Mouse (Mus musculus): ENCODE measurements at regions not wholly inside any gene's neighbourhood (a gene's known extent, or its start where the extent isn't known, plus 50 kb on each side); places are given as distances from the start of the nearest gene placed in this dataset.

GRCm38 (mm10) chr12:52622398-52622797, 76.8 kb upstream of the Akap6 start:
- WGBS = 93% methylated on average over 6 of the region's 6 CpGs
- DNase-seq (ENCODE audit: low spot score) = no peak
- Histone ChIP-seq H3K36me3 (no peaks in the 10 kb centered on the region), H3K4me1 (peaks cover 7% of the 10 kb centered on the region), H3K4me3 (no peak overlapping the region), H3K27ac (replicated peaks) (no peak overlapping the region), H3K27me3 (ENCODE audit: low read depth, poor library complexity, severe bottlenecking) (no peaks in the 10 kb centered on the region), H3K9me3 (replicated peaks) (no peaks in the 10 kb centered on the region)

DNA sequence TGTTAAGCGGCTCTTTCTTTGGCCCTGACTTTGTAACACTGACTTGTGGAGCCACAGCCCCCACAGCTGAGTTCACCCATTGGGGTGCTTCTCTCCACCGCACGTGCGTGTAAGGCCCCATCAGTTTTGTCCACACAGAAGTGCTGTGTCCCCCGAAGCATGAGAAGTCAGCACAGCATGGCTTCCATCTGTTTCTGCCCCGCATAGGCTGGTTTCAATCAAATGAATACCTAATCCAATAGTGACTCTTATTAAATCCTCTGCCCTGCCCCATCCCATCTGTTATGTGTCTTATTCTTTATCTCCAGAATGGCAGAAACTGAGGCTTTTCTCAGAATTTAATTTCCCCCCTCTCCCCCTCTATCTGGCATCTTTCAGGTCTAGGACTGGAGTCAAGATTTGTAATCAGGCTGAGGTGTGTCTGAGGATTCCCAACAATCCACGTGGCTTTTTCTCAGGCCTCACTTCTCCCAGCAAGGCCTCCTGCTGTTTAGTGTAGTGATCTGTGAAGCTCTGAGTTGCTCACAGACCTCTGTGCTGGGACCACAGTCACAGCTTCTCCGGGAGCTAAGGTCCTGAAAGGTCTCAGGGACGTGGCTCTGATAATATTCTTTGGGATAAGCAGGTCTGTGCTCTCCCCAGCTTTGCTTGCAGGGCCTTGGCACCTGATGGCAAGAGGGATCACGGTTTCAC, 75.6 kb upstream of the Akap6 start:
- Histone ChIP-seq H3K9me3 (replicated peaks) (no peaks in the 10 kb centered on the region), H3K4me3 (no peak overlapping the region), H3K27me3 (ENCODE audit: low read depth, poor library complexity, severe bottlenecking) (no peaks in the 10 kb centered on the region), H3K36me3 (no peaks in the 10 kb centered on the region), H3K4me1 (peaks cover 7% of the 10 kb centered on the region), H3K27ac (replicated peaks) (no peak overlapping the region)
- WGBS = 55% methylated on average over 10 of the region's 10 CpGs
- DNase-seq (ENCODE audit: low spot score) = no peak

GRCm38 (mm10) chr12:52624871-52625270, 74.3 kb upstream of the Akap6 start:
- WGBS = 79% methylated on average over 1 of the region's 1 CpGs
- Histone ChIP-seq H3K4me3 (no peak overlapping the region), H3K4me1 (peaks cover 9% of the 10 kb centered on the region), H3K27me3 (ENCODE audit: low read depth, poor library complexity, severe bottlenecking) (no peaks in the 10 kb centered on the region), H3K27ac (replicated peaks) (no peak overlapping the region), H3K36me3 (no peaks in the 10 kb centered on the region), H3K9me3 (replicated peaks) (no peaks in the 10 kb centered on the region)
- DNase-seq (ENCODE audit: low spot score) = no peak

GRCm38 (mm10) chr12:52628771-52629170, 70.4 kb upstream of the Akap6 start:
- no peak for DNase-seq (ENCODE audit: low spot score)
- no peaks in the 10 kb centered on the region for H3K9me3 ChIP-seq (replicated peaks)
- H3K4me1 ChIP-seq = peaks cover 3% of the 10 kb centered on the region
- no peaks in the 10 kb centered on the region for H3K27me3 ChIP-seq (ENCODE audit: low read depth, poor library complexity, severe bottlenecking)
- H3K4me3 ChIP-seq = no peak overlapping the region
- H3K36me3 ChIP-seq = no peaks in the 10 kb centered on the region
- WGBS = 56% methylated on average over 5 of the region's 5 CpGs
- H3K27ac ChIP-seq (replicated peaks) = no peak overlapping the region

DNA sequence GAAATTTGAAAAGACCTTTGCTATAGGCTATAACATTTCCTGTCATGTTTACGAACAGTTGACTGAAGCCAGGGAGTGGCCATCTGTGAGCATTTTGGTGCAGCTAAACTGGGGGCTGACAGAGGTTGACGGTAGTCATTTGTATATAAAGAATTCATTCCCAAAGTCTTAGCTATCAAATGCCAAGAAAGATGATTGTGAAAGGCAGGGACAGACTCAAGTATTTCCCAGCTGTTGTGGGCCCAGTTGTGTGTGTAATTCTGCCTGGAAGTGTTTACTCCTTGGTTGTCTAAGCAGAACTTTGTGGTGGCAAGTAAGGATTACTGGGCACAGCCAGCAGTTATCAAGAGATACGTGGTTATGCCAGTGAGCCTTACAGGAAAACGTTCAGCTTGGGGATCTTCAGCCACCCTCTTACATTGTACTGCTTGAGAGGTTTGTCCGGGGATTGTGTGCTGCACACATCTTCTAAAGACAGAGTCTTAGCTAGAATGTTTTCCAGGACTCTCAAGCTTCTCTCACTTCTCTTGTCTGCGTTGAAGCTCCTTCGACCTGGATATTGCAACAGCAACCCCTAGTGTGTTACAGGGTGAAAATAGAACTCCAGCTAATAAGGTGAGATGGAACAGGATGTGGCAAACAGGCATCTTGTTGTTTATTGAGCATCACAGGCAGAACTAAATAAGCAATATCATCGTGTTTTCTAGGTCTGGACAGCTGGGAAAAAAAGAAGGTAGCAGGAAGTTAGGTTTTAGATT, 63.9 kb upstream of the Akap6 start:
- 76% methylated on average over 8 of the region's 8 CpGs for WGBS
- no peak for DNase-seq (ENCODE audit: low spot score)
- H3K4me1 ChIP-seq = peaks cover 6% of the 10 kb centered on the region; the same call in 1 of the 2 replicates
- no peaks in the 10 kb centered on the region for H3K9me3 ChIP-seq (replicated peaks)
- H3K27me3 ChIP-seq (ENCODE audit: low read depth, poor library complexity, severe bottlenecking) = no peaks in the 10 kb centered on the region
- no peaks in the 10 kb centered on the region for H3K36me3 ChIP-seq
- no peak overlapping the region for H3K4me3 ChIP-seq
- H3K27ac ChIP-seq (replicated peaks) = no peak overlapping the region

- Histone ChIP-seq H3K36me3 (no peaks in the 10 kb centered on the region), H3K27me3 (ENCODE audit: low read depth, poor library complexity, severe bottlenecking) (no peaks in the 10 kb centered on the region), H3K4me3 (no peak overlapping the region), H3K4me1 (peaks cover 14% of the 10 kb centered on the region), H3K9me3 (replicated peaks) (no peaks in the 10 kb centered on the region), H3K27ac (replicated peaks) (no peak overlapping the region)
- DNase-seq (ENCODE audit: low spot score) = no peak
- 75% methylated on average over 6 of the region's 6 CpGs for WGBS
Observed at GRCm38 (mm10) chr12:52636186-52636881, 62.8 kb upstream of the Akap6 start.

- DNase-seq (ENCODE audit: low spot score) = no peak
- no peak overlapping the region for H3K4me3 ChIP-seq
- no peak overlapping the region for H3K27ac ChIP-seq (replicated peaks)
- no peaks in the 10 kb centered on the region for H3K9me3 ChIP-seq (replicated peaks)
- WGBS = 90% methylated on average over 4 of the region's 4 CpGs
- H3K27me3 ChIP-seq (ENCODE audit: low read depth, poor library complexity, severe bottlenecking) = no peaks in the 10 kb centered on the region
- peaks cover 20% of the 10 kb centered on the region for H3K4me1 ChIP-seq
- no peaks in the 10 kb centered on the region for H3K36me3 ChIP-seq
Observed at GRCm38 (mm10) chr12:52636920-52637319, 62.3 kb upstream of the Akap6 start.

GRCm38 (mm10) chr12:52637506-52638249, 61.5 kb upstream of the Akap6 start:
- peaks cover 20% of the 10 kb centered on the region for H3K4me1 ChIP-seq
- no peaks in the 10 kb centered on the region for H3K9me3 ChIP-seq (replicated peaks)
- H3K27ac ChIP-seq (replicated peaks) = peak overlapping the region; percentile 57; the same call in 1 of the 2 replicates
- no peak overlapping the region for H3K4me3 ChIP-seq
- H3K27me3 ChIP-seq (ENCODE audit: low read depth, poor library complexity, severe bottlenecking) = no peaks in the 10 kb centered on the region
- DNase-seq (ENCODE audit: low spot score) = peak; percentile 31
- 67% methylated on average over 14 of the region's 14 CpGs for WGBS
- no peaks in the 10 kb centered on the region for H3K36me3 ChIP-seq

DNA sequence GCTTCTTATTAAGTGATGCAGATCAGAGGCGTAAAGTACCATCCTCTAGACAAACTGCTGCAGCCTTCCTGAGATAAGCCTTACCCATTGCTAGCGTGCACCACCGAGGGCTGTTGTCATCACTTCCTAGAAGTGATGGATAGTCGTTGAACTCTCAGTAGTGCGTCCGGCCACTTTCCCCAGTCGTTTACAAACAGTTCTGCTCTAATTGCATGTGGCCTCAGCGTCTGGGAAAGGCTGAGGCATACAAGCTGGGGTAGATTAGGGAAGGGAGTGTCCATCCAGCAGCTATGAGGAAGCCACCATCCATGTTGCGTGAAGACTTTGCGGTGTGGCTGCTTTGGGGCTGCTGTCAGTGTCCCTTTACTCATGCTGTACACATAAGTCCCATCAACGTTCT, 60.7 kb upstream of the Akap6 start:
- Histone ChIP-seq H3K9me3 (replicated peaks) (no peaks in the 10 kb centered on the region), H3K4me1 (peaks cover 20% of the 10 kb centered on the region), H3K36me3 (no peaks in the 10 kb centered on the region), H3K27ac (replicated peaks) (no peak overlapping the region), H3K27me3 (ENCODE audit: low read depth, poor library complexity, severe bottlenecking) (no peaks in the 10 kb centered on the region), H3K4me3 (no peak overlapping the region)
- WGBS = 82% methylated on average over 11 of the region's 11 CpGs
- DNase-seq (ENCODE audit: low spot score) = no peak

DNA sequence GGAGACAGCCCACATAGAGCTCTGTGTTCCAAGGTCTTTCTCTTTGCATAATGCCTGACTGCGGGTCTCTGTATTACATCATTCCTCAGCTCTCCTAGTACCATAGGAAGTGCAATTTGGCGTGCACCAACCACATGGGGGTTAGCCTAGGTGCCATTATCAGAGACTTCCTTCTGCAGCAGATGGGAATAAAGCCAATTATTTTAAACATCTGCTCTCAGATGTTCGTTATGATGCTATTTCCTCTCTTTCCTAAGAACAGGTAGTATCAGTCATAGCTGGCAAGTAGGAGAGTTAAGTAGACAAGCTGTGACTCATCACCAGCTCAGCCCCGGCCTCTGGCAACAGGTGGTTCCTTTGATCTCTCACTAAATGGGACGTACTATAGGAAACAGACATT, 55.1 kb upstream of the Akap6 start:
- WGBS = 82% methylated on average over 5 of the region's 5 CpGs
- Histone ChIP-seq H3K4me1 (peaks cover 13% of the 10 kb centered on the region), H3K4me3 (no peak overlapping the region), H3K27me3 (ENCODE audit: low read depth, poor library complexity, severe bottlenecking) (no peaks in the 10 kb centered on the region), H3K27ac (replicated peaks) (no peak overlapping the region), H3K36me3 (no peaks in the 10 kb centered on the region), H3K9me3 (replicated peaks) (no peaks in the 10 kb centered on the region)
- no peak for DNase-seq (ENCODE audit: low spot score)
